Mouse (Mus musculus) kidney, adult 2 months (tissue): ENCODE data around the gene Pnmal2.

Experiments used
- CTCF ChIP-seq: fragments of 200-500 bp; conservative IDR thresholded peaks from 2 replicates; pipeline ENCODE4 v1.5.1; 2011; ENCODE audit warnings: low read depth, mild to moderate bottlenecking, control low read depth, low read length, moderate library complexity, mixed read lengths; ENCODE audit not compliant: insufficient read depth, insufficient read length
- POLR2A ChIP-seq: fragments of 200-500 bp; IDR thresholded peaks from one replicate; pipeline ENCODE4 v1.6.1; 2011; ENCODE audit warnings: low read depth, low read length, control low read depth

DNA sequence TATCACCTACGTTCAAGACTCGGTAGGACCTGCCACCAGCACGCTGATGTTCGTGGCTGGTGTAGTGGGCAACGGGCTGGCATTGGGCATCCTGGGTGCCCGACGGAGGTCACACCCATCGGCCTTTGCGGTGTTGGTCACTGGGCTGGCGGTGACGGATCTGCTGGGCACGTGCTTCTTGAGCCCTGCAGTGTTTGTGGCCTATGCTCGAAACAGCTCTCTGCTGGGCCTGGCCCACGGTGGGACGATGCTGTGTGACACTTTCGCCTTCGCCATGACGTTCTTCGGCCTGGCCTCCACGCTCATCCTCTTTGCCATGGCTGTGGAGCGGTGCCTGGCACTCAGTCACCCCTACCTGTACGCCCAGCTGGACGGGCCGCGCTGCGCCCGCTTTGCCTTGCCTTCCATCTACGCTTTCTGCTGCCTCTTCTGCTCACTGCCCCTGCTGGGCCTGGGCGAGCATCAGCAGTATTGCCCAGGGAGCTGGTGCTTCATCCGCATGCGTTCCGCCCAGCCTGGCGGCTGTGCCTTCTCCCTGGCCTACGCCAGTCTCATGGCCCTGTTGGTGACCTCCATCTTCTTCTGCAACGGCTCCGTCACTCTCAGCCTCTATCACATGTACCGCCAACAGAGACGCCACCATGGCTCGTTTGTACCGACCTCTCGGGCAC, 37.5 kb upstream of the Pnmal2 start:
- TF ChIP-seq CTCF: no peak
- TF ChIP-seq POLR2A: no peak
